Mouse (Mus musculus) limb, embryonic 14.5 days (tissue): ENCODE data around the gene Syne4. TPM values are rescaled to one million over a fixed set of nuclear protein-coding genes. Genes with fewer than 3 reads are reported as not detected.
A peak's percentile ranks its signal among the peaks of the same experiment; 100 is the strongest.

ENCODE experiments used
- ATAC-seq: fragments of 200-750 bp; cut with Nextera tagmentation; 2 replicates; pipeline ENCODE4 v1.8.0; 2017; ENCODE audit warnings: low read depth, moderate number of reproducible peaks, moderate TSS enrichment; ENCODE audit not compliant: low FRiP score
- DNase-seq: peaks from one replicate; pipeline ENCODE4 v3.0.0-alpha.2; 2015; ENCODE audit warnings: low spot score
- H3K27ac ChIP-seq: fragments of 300-500 bp; sonication (generic); replicated peaks from 2 replicates; pipeline ENCODE4 v1.5.1; 2014; ENCODE audit warnings: low read depth, mild to moderate bottlenecking, low read length, moderate library complexity, mixed read lengths
- H3K27me3 ChIP-seq: fragments of 300-500 bp; sonication (generic); 2 replicates; pipeline ENCODE4 v1.6.1; 2014; ENCODE audit warnings: low read length, mixed read lengths; ENCODE audit not compliant: control insufficient read depth, insufficient read depth
- H3K36me3 ChIP-seq: fragments of 300-500 bp; sonication (generic); 2 replicates; pipeline ENCODE4 v1.6.1; 2014; ENCODE audit warnings: mild to moderate bottlenecking, low read length, moderate library complexity, mixed read lengths; ENCODE audit not compliant: control insufficient read depth, insufficient read depth
- H3K4me1 ChIP-seq: fragments of 300-500 bp; sonication (generic); 2 replicates; pipeline ENCODE4 v1.6.1; 2014; ENCODE audit warnings: antibody characterized with exemption, low read length, mixed read lengths; ENCODE audit not compliant: control insufficient read depth, insufficient read depth
- H3K4me2 ChIP-seq: fragments of 300-500 bp; sonication (generic); replicated peaks from 2 replicates; pipeline ENCODE4 v1.6.1; 2014; ENCODE audit warnings: low read depth, mild to moderate bottlenecking, low read length, moderate library complexity; ENCODE audit not compliant: severe bottlenecking
- H3K4me3 ChIP-seq: fragments of 300-500 bp; sonication (generic); replicated peaks from 2 replicates; pipeline ENCODE4 v1.5.1; 2014; ENCODE audit warnings: low read length
- H3K9ac ChIP-seq: fragments of 300-500 bp; sonication (generic); 2 replicates; pipeline ENCODE4 v1.6.1; 2014; ENCODE audit warnings: mild to moderate bottlenecking, low read depth, low read length, moderate library complexity; ENCODE audit not compliant: severe bottlenecking
- H3K9me3 ChIP-seq: fragments of 300-500 bp; sonication (generic); 2 replicates; pipeline ENCODE4 v1.6.1; 2016; ENCODE audit warnings: low read length; ENCODE audit not compliant: control insufficient read depth
- POLR2A ChIP-seq: fragments of 200-500 bp; IDR thresholded peaks from 2 replicates; pipeline ENCODE4 v1.8.0; 2012; ENCODE audit warnings: inconsistent platforms, mild to moderate bottlenecking, moderate library complexity, borderline replicate concordance; ENCODE audit not compliant: insufficient read depth, insufficient read length; ENCODE audit errors: extremely low read depth
- WGBS: fragments of 180-500 bp; shearing (Covaris S2); extraction: QIAGEN DNeasy Blood & Tissue Kit; methylation state at CpG from one replicate; pipeline ENCODE4 v1.1.7; 2014; 5-methylcytosine and 5-hydroxymethylcytosine counted together
- polyA plus RNA-seq, 2 experiments: library from polyadenylated mRNA; depleted of rRNA in 1 of 2; stranded (reverse) in 1 of 2; unstranded in 1 of 2; fragments of >200 nt; fragmentation: Nextera tagmentation in 1 of 2; extraction: Ambion mirVana in 1 of 2; gene quantifications; 2 replicates each; pipeline versions ENCODE4 v1.2.1 to v1.2.3; 2012 to 2014

Gene Syne4
- polyA plus RNA-seq, 2 experiments: 40.3 to 141 TPM

- ATAC-seq (no peak), DNase-seq (no peak)
- Histone ChIP-seq H3K4me2 (peak overlapping the region; percentile 52), H3K36me3 (peaks cover 36% of the 10 kb centered on the region), H3K9me3 (no peaks in the 10 kb centered on the region), H3K9ac (peak overlapping the region; percentile 44), H3K27me3 (no peaks in the 10 kb centered on the region), H3K27ac (no peak overlapping the region), H3K4me3 (peak overlapping the region; percentile 45), H3K4me1 (peaks cover 9% of the 10 kb centered on the region)
- no peak for TF ChIP-seq POLR2A
- 70% methylated on average over 13 of the region's 13 CpGs for WGBS
These were observed 1.2 kb downstream of the Syne4 start for GRCm38 (mm10) chr7:30315559-30316529.

GRCm38 (mm10) chr7:30318142-30318541, 3.5 kb downstream of the Syne4 start:
- TF ChIP-seq POLR2A: no peak

GRCm38 (mm10) chr7:30320946-30321345, 6.3 kb downstream of the Syne4 start:
- no peak for TF ChIP-seq POLR2A
- no peak overlapping the region for H3K9ac ChIP-seq

More at GRCm38 (mm10) chr7:30318142-30318541, 3.5 kb downstream of the Syne4 start:
- H3K27me3 ChIP-seq: no peaks in the 10 kb centered on the region
- H3K9me3 ChIP-seq: no peaks in the 10 kb centered on the region
- no peak overlapping the region for H3K9ac ChIP-seq
- H3K27ac ChIP-seq: no peak overlapping the region
- WGBS: 90% methylated on average over 3 of the region's 3 CpGs
- H3K4me1 ChIP-seq: peaks cover 18% of the 10 kb centered on the region
- no peak for DNase-seq
- no peak for ATAC-seq
- no peak overlapping the region for H3K4me2 ChIP-seq
- no peak overlapping the region for H3K4me3 ChIP-seq
- H3K36me3 ChIP-seq: peaks cover 19% of the 10 kb centered on the region

GRCm38 (mm10) chr7:30321539-30322284, 7.1 kb downstream of the Syne4 start, which contains the start of gene E130208F15Rik:
E130208F15Rik (plus strand) TSS chr7:30321740.
- Histone ChIP-seq H3K4me1 (peaks cover 10% of the 10 kb centered on the region), H3K9me3 (no peaks in the 10 kb centered on the region), H3K27ac (peak within 1 kb of the TSS; percentile 79), H3K4me2 (peak within 1 kb of the TSS; percentile 79), H3K4me3 (peak within 1 kb of the TSS; percentile 82), H3K27me3 (no peaks in the 10 kb centered on the region), H3K36me3 (peaks cover 16% of the 10 kb centered on the region), H3K9ac (peak within 1 kb of the TSS; percentile 85)
- ATAC-seq (peak; percentile 56), DNase-seq (peak; percentile 78)
- no peak for TF ChIP-seq POLR2A
- under 1% methylated on average over 63 of the region's 63 CpGs for WGBS

More at GRCm38 (mm10) chr7:30320946-30321345, 6.3 kb downstream of the Syne4 start:
- ATAC-seq (no peak), DNase-seq (no peak)
- Histone ChIP-seq H3K4me3 (peak overlapping the region; percentile 82), H3K27ac (no peak overlapping the region), H3K4me1 (peaks cover 10% of the 10 kb centered on the region), H3K4me2 (peak overlapping the region; percentile 79), H3K9me3 (no peaks in the 10 kb centered on the region), H3K36me3 (peaks cover 19% of the 10 kb centered on the region), H3K27me3 (no peaks in the 10 kb centered on the region)
- whole genome bisulfite sequencing: 81% methylated on average over 2 of the region's 2 CpGs

GRCm38 (mm10) chr7:30322285-30322667, 7.7 kb downstream of the Syne4 start:
- peak; percentile 99 for ATAC-seq
- H3K36me3 ChIP-seq: peaks cover 11% of the 10 kb centered on the region
- H3K9me3 ChIP-seq: no peaks in the 10 kb centered on the region
- H3K4me1 ChIP-seq: peaks cover 10% of the 10 kb centered on the region
- H3K4me2 ChIP-seq: peak overlapping the region; percentile 79
- WGBS: 1% methylated on average over 20 of the region's 20 CpGs
- peak overlapping the region; percentile 85 for H3K9ac ChIP-seq
- H3K27me3 ChIP-seq: no peaks in the 10 kb centered on the region
- TF ChIP-seq POLR2A: peak; percentile 68; the same call in 1 of the 2 replicates
- DNase-seq: peak; percentile 99
- H3K4me3 ChIP-seq: peak overlapping the region; percentile 82
- peak overlapping the region; percentile 79 for H3K27ac ChIP-seq
